Mouse (Mus musculus): Measurements from ENCODE around the gene Tead1. TPM values are rescaled to one million over a fixed set of nuclear protein-coding genes. Genes with fewer than 3 reads are reported as not detected.

The Tead1 gene
- polyA plus RNA-seq, 1 experiment from 2014 or later = 18.1 TPM

DNA sequence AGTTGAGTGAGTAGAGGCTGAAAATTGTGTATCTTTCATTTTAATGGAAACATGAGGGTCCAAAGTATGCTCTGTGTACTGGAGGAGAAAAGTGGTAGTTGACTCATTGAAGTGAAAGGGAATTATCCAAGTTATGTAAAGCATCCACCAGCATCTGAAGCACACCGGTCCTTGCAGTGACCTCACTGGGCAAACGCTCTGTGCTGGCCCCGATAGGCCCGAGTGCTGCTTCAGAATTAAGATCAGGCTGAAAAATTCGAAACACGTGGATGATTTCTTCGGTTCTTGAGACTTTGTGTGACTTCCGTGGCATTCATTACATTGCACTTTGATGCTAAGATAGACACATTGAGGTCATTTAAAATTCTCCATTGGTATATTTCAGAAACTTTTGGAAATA is 185.1 kb downstream of the Tead1 start:
- no peak overlapping the region for H3K27ac ChIP-seq
- no peaks in the 10 kb centered on the region for H3K9me3 ChIP-seq
- peaks cover 22% of the 10 kb centered on the region for H3K4me1 ChIP-seq
- WGBS = 97% methylated on average over 8 of the region's 8 CpGs
- no peaks in the 10 kb centered on the region for H3K27me3 ChIP-seq (ENCODE audit: poor library complexity, severe bottlenecking)
- peaks cover 78% of the 10 kb centered on the region for H3K36me3 ChIP-seq (replicated peaks)
- DNase-seq (ENCODE audit: extremely low spot score, low spot score) = no peak
- H3K4me3 ChIP-seq = no peak overlapping the region

- Histone ChIP-seq H3K36me3 (replicated peaks) (peaks cover 80% of the 10 kb centered on the region), H3K4me3 (no peak overlapping the region)
- DNase-seq (ENCODE audit: extremely low spot score, low spot score) = peak; percentile 45
Measured at GRCm38 (mm10) chr7:112865739-112866138, 186.6 kb downstream of the Tead1 start.

GRCm38 (mm10) chr7:112868551-112869465 is 189.7 kb downstream of the Tead1 start:
- H3K27ac ChIP-seq = 0 out of 2 replicates have a peak overlapping the region, but pooled peaks have one; percentile 40
- peaks cover 68% of the 10 kb centered on the region for H3K36me3 ChIP-seq (replicated peaks)
- H3K27me3 ChIP-seq (ENCODE audit: poor library complexity, severe bottlenecking) = no peaks in the 10 kb centered on the region
- peak; percentile 55 for DNase-seq (ENCODE audit: extremely low spot score, low spot score)
- H3K4me1 ChIP-seq = peaks cover 48% of the 10 kb centered on the region
- H3K4me3 ChIP-seq = no peak overlapping the region
- H3K9me3 ChIP-seq = no peaks in the 10 kb centered on the region
- 55% methylated on average over 7 of the region's 8 CpGs for WGBS

More at GRCm38 (mm10) chr7:112865739-112866138, 186.6 kb downstream of the Tead1 start:
- H3K27me3 ChIP-seq (ENCODE audit: poor library complexity, severe bottlenecking) = no peaks in the 10 kb centered on the region
- H3K4me1 ChIP-seq = peaks cover 30% of the 10 kb centered on the region
- H3K9me3 ChIP-seq = no peaks in the 10 kb centered on the region
- WGBS = 12% methylated on average over 2 of the region's 2 CpGs
- H3K27ac ChIP-seq = no peak overlapping the region

DNA sequence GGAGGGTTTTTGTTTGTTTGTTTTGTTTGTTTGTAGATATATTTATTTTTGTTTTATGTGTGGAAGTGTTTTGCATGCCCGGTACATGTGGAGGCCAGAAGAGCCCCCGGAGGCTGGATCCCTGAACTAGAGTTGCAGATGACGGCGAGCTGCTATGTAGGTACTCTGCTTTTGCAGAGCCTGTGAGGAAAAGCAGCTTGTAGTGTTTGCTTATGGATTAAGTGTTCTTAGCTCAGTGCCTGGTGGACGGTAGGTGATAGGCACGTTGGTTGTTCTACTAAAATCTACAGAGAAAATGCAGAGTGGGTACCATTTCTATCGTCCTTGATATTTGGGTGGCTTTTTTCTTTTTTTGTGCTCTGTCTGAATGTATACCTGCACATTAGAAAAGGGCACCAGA is 192.6 kb downstream of the Tead1 start:
- Histone ChIP-seq H3K4me3 (no peak overlapping the region), H3K36me3 (replicated peaks) (peaks cover 69% of the 10 kb centered on the region), H3K27me3 (ENCODE audit: poor library complexity, severe bottlenecking) (no peaks in the 10 kb centered on the region), H3K9me3 (no peaks in the 10 kb centered on the region), H3K27ac (no peak overlapping the region), H3K4me1 (peaks cover 55% of the 10 kb centered on the region)
- no peak for DNase-seq (ENCODE audit: extremely low spot score, low spot score)
- WGBS = 93% methylated on average over 7 of the region's 7 CpGs

DNA sequence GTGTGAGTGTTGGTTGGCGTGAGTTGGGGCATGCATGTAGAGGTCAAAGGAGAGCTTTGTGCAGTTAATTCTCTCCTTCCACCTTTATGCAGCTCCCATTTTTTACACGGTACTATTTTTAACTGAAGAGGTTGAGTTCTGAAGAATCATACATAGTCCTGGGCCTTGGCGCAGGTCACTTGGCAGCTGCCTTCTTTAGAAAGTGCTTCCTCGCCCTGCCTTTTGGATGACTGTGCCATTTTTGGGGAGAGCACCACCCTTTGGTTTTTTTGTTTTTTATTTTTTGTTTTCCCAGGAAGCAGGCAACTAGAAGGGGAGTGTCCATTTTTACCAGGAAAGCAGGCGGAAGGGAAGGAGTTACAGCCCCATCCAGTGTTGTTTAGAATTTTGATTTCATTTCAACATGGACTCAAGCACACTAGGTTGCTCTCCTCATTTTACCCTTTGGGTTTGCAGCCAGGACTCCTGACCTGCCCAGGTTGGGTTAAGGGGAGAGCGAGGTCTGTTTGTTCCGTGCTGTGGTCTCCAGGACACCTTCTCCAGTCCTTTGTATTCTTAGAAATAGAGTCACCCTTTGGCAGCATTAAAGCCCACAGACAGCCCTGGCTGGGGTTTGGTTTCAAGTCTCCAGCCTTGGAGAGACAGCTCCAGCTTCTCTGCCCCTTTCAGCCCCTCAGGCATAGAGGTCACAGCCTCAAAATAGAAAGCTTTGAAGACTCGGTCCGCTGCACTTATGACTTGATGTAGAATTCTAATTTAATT is 193.5 kb downstream of the Tead1 start:
- Histone ChIP-seq H3K4me3 (no peak overlapping the region), H3K27me3 (ENCODE audit: poor library complexity, severe bottlenecking) (no peaks in the 10 kb centered on the region), H3K36me3 (replicated peaks) (peaks cover 69% of the 10 kb centered on the region), H3K27ac (0 out of 2 replicates have a peak overlapping the region, but pooled peaks have one; percentile 51), H3K9me3 (no peaks in the 10 kb centered on the region), H3K4me1 (peaks cover 57% of the 10 kb centered on the region)
- no peak for DNase-seq (ENCODE audit: extremely low spot score, low spot score)
- 73% methylated on average over 9 of the region's 9 CpGs for WGBS

- Histone ChIP-seq H3K27me3 (ENCODE audit: poor library complexity, severe bottlenecking) (no peaks in the 10 kb centered on the region), H3K9me3 (no peaks in the 10 kb centered on the region), H3K4me3 (no peak overlapping the region), H3K27ac (no peak overlapping the region), H3K36me3 (replicated peaks) (peaks cover 69% of the 10 kb centered on the region), H3K4me1 (peaks cover 49% of the 10 kb centered on the region)
- no peak for DNase-seq (ENCODE audit: extremely low spot score, low spot score)
- 85% methylated on average over 10 of the region's 10 CpGs for WGBS
Measured at GRCm38 (mm10) chr7:112876128-112876527, 197.0 kb downstream of the Tead1 start.

DNA sequence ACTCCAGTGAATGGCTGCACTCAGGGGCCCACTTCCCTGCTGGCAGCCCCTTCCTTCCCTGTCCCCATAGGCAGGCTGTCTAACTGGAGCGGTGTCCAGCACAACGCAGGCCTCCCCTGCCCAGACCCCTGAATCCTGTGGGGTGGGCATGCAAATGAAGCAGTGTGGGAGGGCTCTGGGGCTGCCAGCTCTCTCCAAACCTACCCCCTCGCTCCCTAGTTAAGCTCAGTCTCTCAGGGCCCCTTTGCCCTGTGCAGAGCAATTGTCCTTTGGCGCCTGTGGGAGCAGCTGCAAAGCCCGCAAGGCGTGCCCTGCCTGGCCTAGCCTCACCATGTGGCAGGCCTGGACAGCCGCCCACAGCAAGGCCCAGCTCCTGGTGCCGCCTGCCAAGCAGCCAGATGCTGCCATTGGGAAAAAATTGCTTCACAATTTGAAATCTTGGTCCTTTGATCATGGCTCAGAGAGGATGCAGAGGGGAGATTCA is 204.7 kb downstream of the Tead1 start:
- 27% methylated on average over 8 of the region's 8 CpGs for WGBS
- peak overlapping the region; percentile 2; the same call in 1 of the 2 replicates for H3K4me3 ChIP-seq

GRCm38 (mm10) chr7:112885546-112885945 is 206.4 kb downstream of the Tead1 start:
- peak overlapping the region; percentile 86; the same call in 1 of the 2 replicates for H3K27ac ChIP-seq
- WGBS = 71% methylated on average over 8 of the region's 8 CpGs
- DNase-seq (ENCODE audit: extremely low spot score, low spot score) = no peak
- peaks cover 44% of the 10 kb centered on the region for H3K4me1 ChIP-seq
- no peaks in the 10 kb centered on the region for H3K27me3 ChIP-seq (ENCODE audit: poor library complexity, severe bottlenecking)
- H3K9me3 ChIP-seq = no peaks in the 10 kb centered on the region
- peaks cover 30% of the 10 kb centered on the region for H3K36me3 ChIP-seq (replicated peaks)
- H3K4me3 ChIP-seq = no peak overlapping the region

More for the DNA sequence above, 204.7 kb downstream of the Tead1 start:
- H3K27me3 ChIP-seq (ENCODE audit: poor library complexity, severe bottlenecking) = no peaks in the 10 kb centered on the region
- H3K36me3 ChIP-seq (replicated peaks) = peaks cover 25% of the 10 kb centered on the region
- peaks cover 48% of the 10 kb centered on the region for H3K4me1 ChIP-seq
- peak overlapping the region; percentile 86 for H3K27ac ChIP-seq
- peak; percentile 61 for DNase-seq (ENCODE audit: extremely low spot score, low spot score)
- no peaks in the 10 kb centered on the region for H3K9me3 ChIP-seq

GRCm38 (mm10) chr7:112891883-112892282 is 212.8 kb downstream of the Tead1 start:
- H3K36me3 ChIP-seq (replicated peaks) = peaks cover 76% of the 10 kb centered on the region
- no peak for DNase-seq (ENCODE audit: extremely low spot score, low spot score)
- WGBS = 84% methylated on average over 6 of the region's 6 CpGs
- H3K4me3 ChIP-seq = no peak overlapping the region
- no peak overlapping the region for H3K27ac ChIP-seq
- no peaks in the 10 kb centered on the region for H3K4me1 ChIP-seq
- H3K9me3 ChIP-seq = no peaks in the 10 kb centered on the region
- H3K27me3 ChIP-seq (ENCODE audit: poor library complexity, severe bottlenecking) = no peaks in the 10 kb centered on the region

DNA sequence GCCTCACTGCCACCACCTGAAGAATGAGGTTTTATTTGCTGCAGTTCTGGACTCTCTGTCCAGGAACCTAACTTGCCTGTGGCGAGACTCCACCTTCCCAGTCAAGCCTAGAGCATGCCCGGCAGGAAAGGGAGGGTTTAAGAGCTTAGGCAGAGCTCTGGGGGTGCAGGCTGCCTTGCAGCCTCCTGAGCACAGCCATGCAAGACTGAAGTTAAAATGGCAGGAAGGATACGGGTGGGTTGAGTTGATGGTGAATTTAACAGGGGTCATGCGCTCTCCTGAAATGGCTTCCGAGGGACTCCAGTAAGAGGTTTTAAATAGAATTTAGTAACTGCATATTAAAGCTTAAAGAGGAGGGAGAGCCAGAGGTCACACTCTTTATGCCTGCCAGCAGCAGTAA is 213.5 kb downstream of the Tead1 start:
- no peak for DNase-seq (ENCODE audit: extremely low spot score, low spot score)
- Histone ChIP-seq H3K4me1 (no peaks in the 10 kb centered on the region), H3K4me3 (no peak overlapping the region), H3K9me3 (no peaks in the 10 kb centered on the region), H3K36me3 (replicated peaks) (peaks cover 80% of the 10 kb centered on the region), H3K27me3 (ENCODE audit: poor library complexity, severe bottlenecking) (no peaks in the 10 kb centered on the region), H3K27ac (peak overlapping the region; percentile 41; the same call in 1 of the 2 replicates)
- 65% methylated on average over 5 of the region's 5 CpGs for WGBS

GRCm38 (mm10) chr7:112896363-112896762 is 217.2 kb downstream of the Tead1 start:
- H3K4me1 ChIP-seq = no peaks in the 10 kb centered on the region
- no peak overlapping the region for H3K4me3 ChIP-seq
- WGBS = 95% methylated on average over 2 of the region's 2 CpGs
- H3K9me3 ChIP-seq = no peaks in the 10 kb centered on the region
- H3K36me3 ChIP-seq (replicated peaks) = peaks cover 93% of the 10 kb centered on the region
- H3K27ac ChIP-seq = no peak overlapping the region
- no peaks in the 10 kb centered on the region for H3K27me3 ChIP-seq (ENCODE audit: poor library complexity, severe bottlenecking)
- DNase-seq (ENCODE audit: extremely low spot score, low spot score) = no peak

- 95% methylated on average over 7 of the region's 7 CpGs for WGBS
- Histone ChIP-seq H3K27ac (no peak overlapping the region), H3K4me1 (no peaks in the 10 kb centered on the region), H3K36me3 (replicated peaks) (peaks cover 77% of the 10 kb centered on the region), H3K27me3 (ENCODE audit: poor library complexity, severe bottlenecking) (no peaks in the 10 kb centered on the region), H3K4me3 (no peak overlapping the region), H3K9me3 (no peaks in the 10 kb centered on the region)
- DNase-seq (ENCODE audit: extremely low spot score, low spot score) = no peak
Measured at GRCm38 (mm10) chr7:112901710-112902109, 222.6 kb downstream of the Tead1 start.

Data from forebrain, embryonic 10.5 days (tissue).